Mouse (Mus musculus): ENCODE measurements at regions not wholly inside any gene's neighbourhood (a gene's known extent, or its start where the extent isn't known, plus 50 kb on each side); places are given as distances from the start of the nearest gene placed in this dataset.

DNA sequence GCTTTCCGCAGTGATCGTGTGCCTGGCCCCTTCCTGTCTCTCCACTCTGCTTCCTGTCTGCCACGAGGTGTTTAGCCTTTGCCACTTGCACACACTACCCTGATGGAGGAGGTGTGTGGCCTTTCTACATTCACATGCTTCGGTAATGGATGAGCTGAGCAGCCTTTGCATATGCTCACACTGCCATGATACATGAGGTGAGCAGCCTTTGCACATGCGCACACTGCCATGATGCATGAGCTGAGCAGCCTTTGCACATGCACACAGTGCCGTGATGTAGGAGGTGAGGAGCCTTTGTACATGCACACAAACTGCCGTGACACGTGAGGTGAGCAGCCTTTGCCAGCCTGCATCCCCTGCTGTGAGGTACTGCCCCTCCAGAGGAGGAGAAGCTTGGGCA, 58.3 kb downstream of the Erv3 start:
- no peak for TF ChIP-seq CTCF (IDR thresholded peaks at IDR 0.05; ENCODE audit: low read depth)
- TF ChIP-seq EP300 (IDR thresholded peaks at IDR 0.05; ENCODE audit: low read depth): no peak
- Histone ChIP-seq H3K4me1 (ENCODE audit: control insufficient read depth, insufficient read depth) (no peaks in the 10 kb centered on the region), H3K36me3 (replicated peaks; ENCODE audit: control insufficient read depth, insufficient read depth, low read length) (no peaks in the 10 kb centered on the region), H3K9ac (replicated peaks; ENCODE audit: low read depth, low read length) (no peak overlapping the region), H3K27ac (ENCODE audit: low read depth) (no peak overlapping the region), H3K9me3 (replicated peaks; ENCODE audit: control insufficient read depth, low read length) (no peaks in the 10 kb centered on the region), H3K27me3 (ENCODE audit: control insufficient read depth, insufficient read depth, low read length) (no peaks in the 10 kb centered on the region), H3K4me3 (ENCODE audit: low read depth, low read length) (no peak overlapping the region), H3K4me2 (ENCODE audit: low read depth, low read length) (no peak overlapping the region)
- ATAC-seq (ENCODE audit: insufficient read depth, low read depth) (no peak), DNase-seq (ENCODE audit: low spot score) (no peak)
- WGBS: 75% methylated on average over 8 of the region's 8 CpGs

DNA sequence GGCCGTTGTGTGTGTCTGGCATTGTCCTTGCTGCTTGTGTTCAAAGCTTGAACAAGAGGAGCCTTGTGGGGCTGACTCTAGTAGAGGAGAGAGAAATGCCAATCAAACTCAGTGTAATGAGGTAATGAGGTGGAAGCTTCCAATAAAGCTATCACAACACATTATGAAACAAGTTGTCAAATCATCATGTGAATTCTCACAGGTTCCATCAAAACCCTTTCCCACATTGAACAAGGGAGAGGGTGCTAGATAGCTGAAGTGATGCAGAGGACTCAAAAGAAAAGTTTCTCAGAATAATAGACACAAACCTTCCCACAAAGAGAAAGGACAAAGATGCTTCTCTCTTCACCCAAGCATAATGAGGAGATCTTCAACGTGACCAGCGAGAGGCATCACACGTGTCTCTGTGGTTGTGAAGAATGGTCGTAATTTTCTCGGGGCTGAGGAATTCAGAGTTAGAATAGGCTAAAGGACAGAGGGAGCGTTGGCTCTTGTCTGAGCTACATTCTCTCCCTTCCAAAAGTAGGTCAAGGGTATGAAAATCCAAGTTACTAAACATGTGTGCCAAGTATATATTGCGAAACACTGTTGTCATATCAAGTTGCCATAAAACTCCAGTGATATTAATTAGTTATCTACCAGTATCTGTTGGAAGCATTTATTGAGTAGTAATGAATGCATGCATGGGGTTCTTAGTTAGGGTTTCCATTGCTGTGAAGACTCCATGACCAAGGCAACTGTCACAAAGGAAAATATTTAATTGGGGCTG, 59.2 kb downstream of the Erv3 start:
- DNase-seq (ENCODE audit: low spot score) (no peak), ATAC-seq (ENCODE audit: insufficient read depth, low read depth) (no peak)
- WGBS: 87% methylated on average over 8 of the region's 8 CpGs
- no peaks in the 10 kb centered on the region for H3K27me3 ChIP-seq (ENCODE audit: control insufficient read depth, insufficient read depth, low read length)
- H3K9ac ChIP-seq (replicated peaks; ENCODE audit: low read depth, low read length): no peak overlapping the region
- TF ChIP-seq CTCF (IDR thresholded peaks at IDR 0.05; ENCODE audit: low read depth) (no peak), EP300 (IDR thresholded peaks at IDR 0.05; ENCODE audit: low read depth) (no peak)
- H3K9me3 ChIP-seq (replicated peaks; ENCODE audit: control insufficient read depth, low read length): no peaks in the 10 kb centered on the region
- H3K4me3 ChIP-seq (ENCODE audit: low read depth, low read length): no peak overlapping the region
- no peak overlapping the region for H3K27ac ChIP-seq (ENCODE audit: low read depth)
- H3K4me2 ChIP-seq (ENCODE audit: low read depth, low read length): no peak overlapping the region
- no peaks in the 10 kb centered on the region for H3K4me1 ChIP-seq (ENCODE audit: control insufficient read depth, insufficient read depth)
- no peaks in the 10 kb centered on the region for H3K36me3 ChIP-seq (replicated peaks; ENCODE audit: control insufficient read depth, insufficient read depth, low read length)

DNA sequence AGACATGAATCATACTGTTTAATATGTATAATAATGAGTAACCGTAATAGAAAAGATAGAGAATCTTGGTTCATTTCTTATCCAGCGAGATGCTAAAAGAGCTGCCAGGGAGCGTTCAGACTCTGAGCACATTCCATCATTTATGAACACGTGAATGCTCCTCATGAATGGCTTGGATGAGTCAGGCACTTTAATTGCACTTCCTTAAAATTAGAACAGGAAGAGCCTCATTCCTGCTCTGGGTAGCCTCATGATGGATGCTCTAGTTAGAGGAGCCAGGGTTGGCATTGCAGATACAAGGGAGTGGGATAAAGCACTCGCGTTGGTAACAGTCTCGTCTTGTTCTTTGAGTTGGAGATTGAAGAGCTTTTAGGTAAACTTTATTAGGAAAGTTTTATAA, 60.1 kb downstream of the Erv3 start:
- H3K4me3 ChIP-seq (ENCODE audit: low read depth, low read length): no peak overlapping the region
- no peak overlapping the region for H3K4me2 ChIP-seq (ENCODE audit: low read depth, low read length)
- no peak overlapping the region for H3K9ac ChIP-seq (replicated peaks; ENCODE audit: low read depth, low read length)
- H3K9me3 ChIP-seq (replicated peaks; ENCODE audit: control insufficient read depth, low read length): no peaks in the 10 kb centered on the region
- TF ChIP-seq EP300 (IDR thresholded peaks at IDR 0.05; ENCODE audit: low read depth): no peak
- TF ChIP-seq CTCF (IDR thresholded peaks at IDR 0.05; ENCODE audit: low read depth): no peak
- H3K36me3 ChIP-seq (replicated peaks; ENCODE audit: control insufficient read depth, insufficient read depth, low read length): no peaks in the 10 kb centered on the region
- H3K27ac ChIP-seq (ENCODE audit: low read depth): no peak overlapping the region
- no peaks in the 10 kb centered on the region for H3K27me3 ChIP-seq (ENCODE audit: control insufficient read depth, insufficient read depth, low read length)
- ATAC-seq (ENCODE audit: insufficient read depth, low read depth): no peak
- DNase-seq (ENCODE audit: low spot score): no peak
- H3K4me1 ChIP-seq (ENCODE audit: control insufficient read depth, insufficient read depth): no peaks in the 10 kb centered on the region
- WGBS: 84% methylated on average over 7 of the region's 7 CpGs

DNA sequence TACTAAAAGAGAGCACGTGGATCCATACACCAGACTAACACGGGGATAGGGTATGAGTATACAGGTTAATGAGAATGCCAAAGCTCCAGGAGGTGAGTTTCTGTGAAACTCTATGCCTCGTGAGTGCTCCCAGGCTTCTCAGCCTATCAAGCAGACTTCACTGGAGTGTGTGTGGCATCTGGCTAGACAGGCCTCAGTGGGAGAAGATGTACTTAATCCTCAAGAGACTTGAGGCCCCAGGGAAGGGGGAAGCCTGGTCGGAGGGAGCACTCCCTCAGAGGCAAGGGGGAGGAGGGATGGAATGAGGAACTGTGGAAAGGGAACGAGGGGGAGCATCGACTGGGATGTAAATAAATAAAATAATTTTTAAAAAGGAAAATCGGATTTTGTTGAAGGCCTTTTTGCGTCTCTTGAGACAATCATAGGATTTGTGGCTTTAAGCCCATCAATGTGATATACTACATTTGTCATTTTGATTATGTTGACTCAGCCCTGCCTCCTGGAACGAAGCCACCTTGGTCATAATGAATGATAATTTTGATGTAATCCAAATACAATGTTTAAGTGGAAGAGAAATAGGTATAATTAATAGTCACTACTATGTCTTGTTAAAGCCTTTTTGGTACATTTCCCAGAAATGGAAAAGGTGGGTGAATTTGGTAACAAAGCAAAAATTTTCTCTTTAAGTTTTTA, 62.4 kb downstream of the Erv3 start:
- Histone ChIP-seq H3K36me3 (replicated peaks; ENCODE audit: control insufficient read depth, insufficient read depth, low read length) (no peaks in the 10 kb centered on the region), H3K4me2 (ENCODE audit: low read depth, low read length) (no peak overlapping the region), H3K4me1 (ENCODE audit: control insufficient read depth, insufficient read depth) (no peaks in the 10 kb centered on the region), H3K27me3 (ENCODE audit: control insufficient read depth, insufficient read depth, low read length) (no peaks in the 10 kb centered on the region), H3K27ac (ENCODE audit: low read depth) (no peak overlapping the region), H3K9me3 (replicated peaks; ENCODE audit: control insufficient read depth, low read length) (no peaks in the 10 kb centered on the region), H3K4me3 (ENCODE audit: low read depth, low read length) (no peak overlapping the region), H3K9ac (replicated peaks; ENCODE audit: low read depth, low read length) (no peak overlapping the region)
- WGBS: 70% methylated on average over 9 of the region's 9 CpGs
- TF ChIP-seq CTCF (IDR thresholded peaks at IDR 0.05; ENCODE audit: low read depth): no peak
- no peak for TF ChIP-seq EP300 (IDR thresholded peaks at IDR 0.05; ENCODE audit: low read depth)
- DNase-seq (ENCODE audit: low spot score) (no peak), ATAC-seq (ENCODE audit: insufficient read depth, low read depth) (no peak)

DNA sequence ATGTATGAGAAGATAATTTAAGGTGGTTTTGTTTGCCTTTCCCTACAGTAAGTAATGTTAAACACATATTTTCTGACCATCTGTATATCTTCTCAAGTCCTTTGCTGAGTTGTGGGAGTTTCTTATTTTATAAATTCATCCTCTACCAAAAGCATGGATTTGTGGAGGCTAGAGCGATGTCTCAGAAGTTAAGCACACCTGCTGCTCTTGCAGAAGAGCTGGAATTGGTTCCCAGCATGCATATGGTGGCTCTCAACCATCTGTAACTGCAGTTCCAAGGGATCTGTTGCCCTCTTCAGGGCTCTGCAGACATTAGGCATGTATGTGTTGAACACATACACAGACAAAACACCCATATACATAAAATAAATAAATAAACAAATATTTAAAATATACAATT, 84.2 kb downstream of the Erv3 start:
- no peak for TF ChIP-seq EP300 (IDR thresholded peaks at IDR 0.05; ENCODE audit: low read depth)
- no peak for TF ChIP-seq CTCF (IDR thresholded peaks at IDR 0.05; ENCODE audit: low read depth)
- Histone ChIP-seq H3K4me2 (ENCODE audit: low read depth, low read length) (no peak overlapping the region), H3K4me1 (ENCODE audit: control insufficient read depth, insufficient read depth) (no peaks in the 10 kb centered on the region), H3K36me3 (replicated peaks; ENCODE audit: control insufficient read depth, insufficient read depth, low read length) (no peaks in the 10 kb centered on the region), H3K4me3 (ENCODE audit: low read depth, low read length) (no peak overlapping the region), H3K9me3 (replicated peaks; ENCODE audit: control insufficient read depth, low read length) (no peaks in the 10 kb centered on the region; the same call in 1 of the 2 replicates), H3K27ac (ENCODE audit: low read depth) (no peak overlapping the region), H3K27me3 (ENCODE audit: control insufficient read depth, insufficient read depth, low read length) (no peaks in the 10 kb centered on the region), H3K9ac (replicated peaks; ENCODE audit: low read depth, low read length) (no peak overlapping the region)
- ATAC-seq (ENCODE audit: insufficient read depth, low read depth) (no peak), DNase-seq (ENCODE audit: low spot score) (no peak)
- WGBS: 87% methylated on average over 1 of the region's 1 CpGs
